Mouse (Mus musculus) forebrain, embryonic 13.5 days (tissue): ENCODE data around the gene Atxn3. TPM values are rescaled to one million over a fixed set of nuclear protein-coding genes. Genes with fewer than 3 reads are reported as not detected.
A peak's percentile ranks its signal among the peaks of the same experiment; 100 is the strongest.

ENCODE experiments used
- ATAC-seq: fragments of 200-750 bp; cut with Nextera tagmentation; 2 replicates; pipeline ENCODE4 v1.8.0; 2017
- H3K27ac ChIP-seq: fragments of 300-500 bp; sonication (generic); 2 replicates; pipeline ENCODE4 v1.5.1; 2015; ENCODE audit warnings: inconsistent platforms, mild to moderate bottlenecking, moderate library complexity
- H3K27me3 ChIP-seq: fragments of 300-500 bp; sonication (generic); 2 replicates; pipeline ENCODE4 v1.6.1; 2015; ENCODE audit warnings: mild to moderate bottlenecking, inconsistent platforms
- H3K36me3 ChIP-seq: fragments of 300-500 bp; sonication (generic); 2 replicates; pipeline ENCODE4 v1.6.1; 2015; ENCODE audit warnings: mild to moderate bottlenecking, inconsistent platforms; ENCODE audit not compliant: poor library complexity, severe bottlenecking
- H3K4me1 ChIP-seq: fragments of 300-500 bp; sonication (generic); 2 replicates; pipeline ENCODE4 v1.6.1; 2015; ENCODE audit warnings: inconsistent platforms
- H3K4me2 ChIP-seq: fragments of 300-500 bp; sonication (generic); 2 replicates; pipeline ENCODE4 v1.6.1; 2015; ENCODE audit warnings: inconsistent platforms, mild to moderate bottlenecking, moderate library complexity
- H3K4me3 ChIP-seq: fragments of 300-500 bp; sonication (generic); 2 replicates; pipeline ENCODE4 v1.5.1; 2015; ENCODE audit warnings: mild to moderate bottlenecking, inconsistent platforms
- H3K9ac ChIP-seq: fragments of 300-500 bp; sonication (generic); 2 replicates; pipeline ENCODE4 v1.6.1; 2015; ENCODE audit warnings: mild to moderate bottlenecking, inconsistent platforms
- H3K9me3 ChIP-seq: fragments of 300-500 bp; sonication (generic); replicated peaks from 2 replicates; pipeline ENCODE4 v1.6.1; 2016; ENCODE audit warnings: inconsistent platforms
- WGBS: fragments of 180-500 bp; shearing (Covaris S2); methylation state at CpG from one replicate; pipeline ENCODE4 v1.1.7; 2015; 5-methylcytosine and 5-hydroxymethylcytosine counted together
- polyA plus RNA-seq: library from polyadenylated mRNA; unstranded; fragments of >200 nt; fragmentation: Nextera tagmentation; extraction: Ambion mirVana; gene quantifications from 2 replicates; pipeline ENCODE4 v1.2.1, GENCODE M21; 2015

Atxn3 gene
- polyA plus RNA-seq = 13.9 and 14.8 TPM in 2 replicates

- Histone ChIP-seq H3K36me3 (no peaks in the 10 kb centered on the region), H3K27ac (peak within 1 kb of the TSS; percentile 45; the same call in 1 of the 2 replicates), H3K4me3 (peak within 1 kb of the TSS; percentile 84), H3K4me1 (peaks cover 10% of the 10 kb centered on the region), H3K9ac (peak within 1 kb of the TSS; percentile 82), H3K9me3 (no peaks in the 10 kb centered on the region), H3K27me3 (no peaks in the 10 kb centered on the region), H3K4me2 (peak within 1 kb of the TSS; percentile 70)
- ATAC-seq = peak; percentile 99
- WGBS = 0% methylated on average over 43 of the region's 54 CpGs
Measured at GRCm38 (mm10) chr12:101957942-101958544, at the start of gene Atxn3. Atxn3 (minus strand) TSS chr12:101958246.

- Histone ChIP-seq H3K27ac (no peak overlapping the region), H3K4me3 (no peak overlapping the region), H3K27me3 (no peaks in the 10 kb centered on the region), H3K4me1 (no peaks in the 10 kb centered on the region), H3K4me2 (no peak overlapping the region), H3K9me3 (no peaks in the 10 kb centered on the region), H3K36me3 (peaks cover 89% of the 10 kb centered on the region), H3K9ac (no peak overlapping the region)
- ATAC-seq = no peak
- WGBS = 91% methylated on average over 11 of the region's 11 CpGs
Measured at GRCm38 (mm10) chr12:102000785-102001184, 42.7 kb upstream of the Atxn3 start.

DNA sequence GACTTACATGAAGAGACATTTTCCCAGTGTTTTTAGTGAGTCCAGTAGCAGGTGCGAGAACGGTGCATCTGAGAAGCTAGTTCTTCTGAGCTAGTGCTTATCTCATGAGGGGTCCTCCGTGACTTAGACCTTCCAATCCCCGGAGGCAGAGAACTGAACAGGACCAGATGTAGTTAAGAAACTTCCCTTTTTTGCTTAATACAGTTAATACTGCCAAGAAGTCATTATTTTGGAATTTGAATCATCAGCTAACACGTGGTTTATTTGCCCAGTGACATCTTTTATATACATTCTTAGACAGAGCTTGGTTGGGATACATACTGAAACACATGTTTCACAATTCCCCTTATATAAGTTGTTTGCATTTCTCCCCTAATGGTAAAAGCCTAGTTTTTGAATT, 40.9 kb upstream of the Atxn3 start:
- ATAC-seq = no peak
- Histone ChIP-seq H3K4me1 (no peaks in the 10 kb centered on the region), H3K9ac (no peak overlapping the region), H3K4me2 (no peak overlapping the region), H3K36me3 (peaks cover 83% of the 10 kb centered on the region), H3K27me3 (no peaks in the 10 kb centered on the region), H3K27ac (no peak overlapping the region), H3K4me3 (no peak overlapping the region), H3K9me3 (no peaks in the 10 kb centered on the region)
- WGBS = 93% methylated on average over 5 of the region's 5 CpGs

DNA sequence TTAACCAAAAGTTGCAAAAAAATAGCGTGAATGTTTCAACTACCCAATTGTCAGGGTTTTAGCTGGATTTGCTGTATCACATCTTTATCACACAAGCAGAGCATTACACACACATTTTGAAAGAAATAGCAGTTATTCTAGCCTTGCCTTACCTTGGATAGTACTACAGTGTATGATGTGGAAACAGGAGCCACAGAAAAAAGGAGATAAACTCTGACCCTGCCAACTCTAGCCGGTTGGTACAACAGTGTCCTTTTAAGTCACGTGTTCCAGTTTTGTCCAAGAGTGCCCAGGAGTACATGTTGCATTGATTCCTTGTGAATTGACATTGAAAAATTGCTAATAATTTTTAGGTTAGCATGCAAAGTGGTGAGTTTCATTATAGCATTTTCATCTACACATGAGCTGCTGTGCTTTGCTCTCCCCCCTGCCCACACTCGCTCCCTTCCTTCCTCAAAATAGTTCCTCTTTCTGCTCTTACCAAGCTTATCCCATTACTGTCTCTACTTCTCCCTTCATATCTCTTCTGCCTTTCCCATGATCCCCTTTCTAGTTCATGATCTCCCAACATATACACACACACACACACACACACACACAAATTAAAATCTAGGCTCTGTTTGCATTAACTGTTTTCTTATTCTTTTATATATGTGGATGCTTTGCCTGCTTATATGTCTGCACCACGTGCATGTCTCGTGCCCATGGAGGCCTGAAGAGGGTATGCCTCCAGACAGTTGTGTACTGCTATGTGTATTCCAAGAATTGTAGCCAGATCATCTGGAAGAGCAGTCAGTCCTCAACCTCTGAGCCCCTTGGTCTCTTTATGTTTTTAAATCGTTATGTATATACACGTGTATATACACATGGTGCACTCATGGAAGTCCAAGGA, 36.8 kb upstream of the Atxn3 start:
- H3K9ac ChIP-seq = no peak overlapping the region
- no peak for ATAC-seq

GRCm38 (mm10) chr12:101987659-101988058, 29.6 kb upstream of the Atxn3 start:
- Histone ChIP-seq H3K4me1 (no peaks in the 10 kb centered on the region), H3K27ac (no peak overlapping the region), H3K4me2 (no peak overlapping the region), H3K36me3 (peaks cover 92% of the 10 kb centered on the region), H3K9me3 (no peaks in the 10 kb centered on the region), H3K4me3 (no peak overlapping the region), H3K9ac (no peak overlapping the region), H3K27me3 (no peaks in the 10 kb centered on the region)
- ATAC-seq = no peak
- WGBS = 96% methylated on average over 6 of the region's 6 CpGs

More for the DNA sequence above, 36.8 kb upstream of the Atxn3 start:
- Histone ChIP-seq H3K9me3 (no peaks in the 10 kb centered on the region), H3K4me2 (no peak overlapping the region), H3K36me3 (peaks cover 85% of the 10 kb centered on the region), H3K4me3 (no peak overlapping the region), H3K27ac (no peak overlapping the region), H3K4me1 (no peaks in the 10 kb centered on the region), H3K27me3 (no peaks in the 10 kb centered on the region)
- WGBS = 95% methylated on average over 8 of the region's 8 CpGs

GRCm38 (mm10) chr12:101985110-101985509, 27.1 kb upstream of the Atxn3 start:
- no peaks in the 10 kb centered on the region for H3K9me3 ChIP-seq
- no peak for ATAC-seq
- H3K4me2 ChIP-seq = no peak overlapping the region
- peaks cover 78% of the 10 kb centered on the region for H3K36me3 ChIP-seq
- H3K27ac ChIP-seq = no peak overlapping the region
- no peak overlapping the region for H3K9ac ChIP-seq
- 66% methylated on average over 3 of the region's 3 CpGs for WGBS
- no peaks in the 10 kb centered on the region for H3K4me1 ChIP-seq
- H3K27me3 ChIP-seq = no peaks in the 10 kb centered on the region
- no peak overlapping the region for H3K4me3 ChIP-seq

DNA sequence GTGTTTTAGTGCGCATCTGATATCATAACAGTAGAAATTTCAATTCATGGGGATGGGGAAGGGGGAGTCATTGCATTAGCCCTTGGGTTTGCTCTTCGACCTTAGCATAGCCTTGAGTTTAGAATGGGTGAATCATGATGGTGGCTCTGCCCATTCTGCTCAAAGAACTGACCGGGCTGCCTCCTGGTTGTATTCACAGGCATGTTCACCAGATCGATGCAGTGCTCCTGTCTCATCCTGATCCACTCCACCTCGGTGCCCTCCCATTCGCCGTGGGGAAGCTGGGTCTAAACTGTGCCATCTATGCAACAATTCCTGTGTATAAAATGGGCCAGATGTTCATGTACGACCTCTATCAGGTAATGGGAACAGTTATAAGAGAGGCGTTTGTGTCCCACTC, 24.9 kb upstream of the Atxn3 start:
- ATAC-seq = no peak
- Histone ChIP-seq H3K4me3 (no peak overlapping the region), H3K4me2 (no peak overlapping the region), H3K27ac (no peak overlapping the region), H3K9me3 (no peaks in the 10 kb centered on the region), H3K9ac (no peak overlapping the region), H3K4me1 (peaks cover 3% of the 10 kb centered on the region; the same call in 1 of the 2 replicates), H3K36me3 (peaks cover 58% of the 10 kb centered on the region), H3K27me3 (no peaks in the 10 kb centered on the region)
- WGBS = 94% methylated on average over 9 of the region's 9 CpGs

DNA sequence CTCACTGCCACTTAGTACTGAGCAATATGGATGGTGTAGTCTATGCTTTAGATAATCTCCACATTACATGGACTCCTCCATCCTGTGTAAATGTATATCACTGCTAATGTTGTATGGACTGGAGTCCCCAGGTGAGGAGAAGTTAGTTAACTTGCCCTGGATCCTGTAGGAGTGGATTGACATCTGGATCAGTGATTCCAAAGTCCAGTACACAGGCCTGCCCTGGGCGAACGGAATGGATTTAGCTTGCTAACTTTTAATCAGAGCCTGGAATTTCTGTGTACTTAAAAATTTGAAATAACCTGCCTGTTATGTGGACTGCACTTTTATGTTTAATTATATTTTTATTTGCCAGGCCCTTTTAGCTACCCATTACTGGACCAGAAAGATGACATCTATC, 23.5 kb upstream of the Atxn3 start:
- Histone ChIP-seq H3K9me3 (no peaks in the 10 kb centered on the region), H3K36me3 (peaks cover 46% of the 10 kb centered on the region), H3K27ac (no peak overlapping the region), H3K27me3 (no peaks in the 10 kb centered on the region), H3K4me1 (peaks cover 17% of the 10 kb centered on the region), H3K9ac (no peak overlapping the region), H3K4me2 (no peak overlapping the region), H3K4me3 (no peak overlapping the region)
- no peak for ATAC-seq
- 90% methylated on average over 2 of the region's 2 CpGs for WGBS

DNA sequence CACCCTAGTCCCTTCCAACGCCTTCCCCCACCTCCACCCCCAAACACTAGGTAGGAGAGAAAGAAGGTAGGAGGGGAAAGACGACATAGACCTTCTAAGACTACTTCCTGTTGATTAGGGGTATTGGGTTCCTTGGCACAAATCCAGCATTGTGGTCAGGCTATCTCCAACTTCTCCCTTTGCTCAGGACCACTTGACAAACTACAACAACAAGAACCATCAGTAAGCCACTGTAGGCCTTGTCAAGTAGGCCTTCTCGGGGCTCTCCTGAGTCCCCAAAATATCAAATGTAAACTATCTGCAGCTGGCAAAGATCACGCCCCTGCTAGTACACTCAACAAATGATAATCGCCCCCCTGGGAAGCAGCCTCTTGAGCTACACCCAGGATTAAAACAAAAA, 22.2 kb upstream of the Atxn3 start:
- no peak for ATAC-seq

DNA sequence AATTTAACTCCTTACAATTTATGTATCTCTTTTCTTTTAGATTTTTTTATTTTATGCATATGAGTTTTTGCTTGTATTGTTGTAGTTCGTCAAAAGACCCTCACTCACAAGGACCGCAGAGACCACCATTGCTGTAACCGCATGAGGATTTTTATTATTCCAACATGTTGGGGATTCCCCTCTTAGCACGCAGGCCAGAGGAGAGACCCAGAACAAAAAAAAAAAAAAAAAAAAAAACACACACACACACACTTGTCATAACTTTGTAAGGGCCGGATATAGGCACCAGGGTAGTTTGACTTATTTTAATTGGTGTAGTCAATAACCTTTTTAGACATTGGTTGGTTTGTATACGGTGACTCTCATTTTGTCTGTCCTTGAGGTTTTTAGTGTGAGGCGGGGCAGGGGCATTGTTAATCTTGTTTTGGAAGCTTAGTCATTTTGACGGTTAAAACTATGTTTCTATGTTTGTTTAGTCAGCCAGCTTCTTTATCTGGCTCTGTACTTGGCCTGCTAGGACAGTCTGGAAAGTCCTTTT, 21.2 kb upstream of the Atxn3 start:
- Histone ChIP-seq H3K27me3 (no peaks in the 10 kb centered on the region), H3K4me2 (no peak overlapping the region), H3K4me1 (peaks cover 26% of the 10 kb centered on the region), H3K36me3 (peaks cover 28% of the 10 kb centered on the region), H3K4me3 (no peak overlapping the region), H3K9me3 (no peaks in the 10 kb centered on the region), H3K27ac (no peak overlapping the region), H3K9ac (no peak overlapping the region)
- ATAC-seq = no peak
- 96% methylated on average over 8 of the region's 8 CpGs for WGBS

More for the DNA sequence above, 22.2 kb upstream of the Atxn3 start:
- Histone ChIP-seq H3K4me3 (no peak overlapping the region), H3K4me2 (no peak overlapping the region), H3K9me3 (no peaks in the 10 kb centered on the region), H3K36me3 (peaks cover 36% of the 10 kb centered on the region), H3K27ac (no peak overlapping the region), H3K4me1 (peaks cover 19% of the 10 kb centered on the region), H3K9ac (no peak overlapping the region), H3K27me3 (no peaks in the 10 kb centered on the region)
- 86% methylated on average over 5 of the region's 5 CpGs for WGBS

DNA sequence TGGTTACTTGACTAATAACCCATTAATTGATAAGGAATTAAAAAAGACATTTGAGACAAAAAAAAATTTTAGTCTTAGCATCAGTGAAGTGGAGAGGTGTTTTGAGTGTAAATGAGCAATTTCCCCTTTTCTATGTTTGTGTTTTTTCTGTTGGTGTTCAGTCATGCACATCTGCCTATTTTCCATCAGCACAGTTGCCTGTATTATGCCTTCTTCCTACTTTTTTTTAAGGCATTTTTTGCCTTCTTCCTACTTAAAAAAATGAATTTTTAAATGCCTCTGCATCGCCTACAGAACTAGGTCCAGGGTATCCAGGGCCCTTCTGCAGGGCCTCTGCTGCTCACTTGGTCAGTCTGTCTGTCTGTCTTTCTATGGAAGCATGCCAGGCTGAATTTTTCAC, 20.5 kb upstream of the Atxn3 start:
- H3K9ac ChIP-seq = no peak overlapping the region
- H3K4me1 ChIP-seq = peaks cover 27% of the 10 kb centered on the region
- H3K4me3 ChIP-seq = no peak overlapping the region
- no peak overlapping the region for H3K4me2 ChIP-seq
- no peak for ATAC-seq
- H3K9me3 ChIP-seq = no peaks in the 10 kb centered on the region
- 91% methylated on average over 1 of the region's 1 CpGs for WGBS
- H3K27me3 ChIP-seq = no peaks in the 10 kb centered on the region
- no peak overlapping the region for H3K27ac ChIP-seq
- peaks cover 21% of the 10 kb centered on the region for H3K36me3 ChIP-seq

GRCm38 (mm10) chr12:101978162-101978561, 20.1 kb upstream of the Atxn3 start:
- 90% methylated on average over 5 of the region's 5 CpGs for WGBS
- H3K9ac ChIP-seq = no peak overlapping the region
- ATAC-seq = no peak

More at GRCm38 (mm10) chr12:101978162-101978561, 20.1 kb upstream of the Atxn3 start:
- no peaks in the 10 kb centered on the region for H3K27me3 ChIP-seq
- H3K27ac ChIP-seq = no peak overlapping the region
- H3K9me3 ChIP-seq = no peaks in the 10 kb centered on the region
- H3K36me3 ChIP-seq = peaks cover 20% of the 10 kb centered on the region
- no peak overlapping the region for H3K4me2 ChIP-seq
- peaks cover 27% of the 10 kb centered on the region for H3K4me1 ChIP-seq
- no peak overlapping the region for H3K4me3 ChIP-seq
